Mouse (Mus musculus): ENCODE data around the gene Naa38.

GRCm38 (mm10) chr11:69430631-69431030, 35.3 kb downstream of the Naa38 start:
- TF ChIP-seq CTCF (IDR thresholded peaks at IDR 0.05; ENCODE audit: borderline replicate concordance, insufficient read depth, low read depth, low read length), result no peak
- TF ChIP-seq POLR2A (IDR thresholded peaks at IDR 0.05; ENCODE audit: borderline replicate concordance, insufficient read depth, low read length), result no peak

All from cerebellum, adult 2 months (tissue).